Mouse (Mus musculus) G1E (cell line): ENCODE measurements at regions not wholly inside any gene's neighbourhood (a gene's known extent, or its start where the extent isn't known, plus 50 kb on each side); places are given as distances from the start of the nearest gene placed in this dataset.

Source experiments
- ATAC-seq: 2 replicates; pipeline ENCODE4 v1.8.0; 2016; ENCODE audit warnings: mild to moderate bottlenecking; ENCODE audit not compliant: insufficient number of reproducible peaks, poor library complexity, low FRiP score, severe bottlenecking; ENCODE audit errors: extremely low read depth
- DNase-seq: peaks from one replicate; pipeline ENCODE4 v3.0.0; 2012; ENCODE audit warnings: low spot score
- H3K27me3 ChIP-seq: 2 replicates; pipeline ENCODE4 v1.6.1; 2012; ENCODE audit warnings: mild to moderate bottlenecking, low read length, inconsistent platforms; ENCODE audit not compliant: insufficient read depth
- H3K36me3 ChIP-seq: replicated peaks from 2 replicates; pipeline ENCODE3; 2012; ENCODE audit warnings: mild to moderate bottlenecking, inconsistent platforms
- H3K4me1 ChIP-seq: 2 replicates; pipeline ENCODE4 v1.6.1; 2012; ENCODE audit warnings: low read depth, low read length, inconsistent platforms, mixed read lengths; ENCODE audit not compliant: insufficient read depth
- H3K4me3 ChIP-seq: 2 replicates; pipeline ENCODE4 v1.5.1; 2012; ENCODE audit warnings: low read depth, mild to moderate bottlenecking, inconsistent platforms, low read length, moderate library complexity, mixed read lengths
- H3K9me3 ChIP-seq: replicated peaks from 2 replicates; pipeline ENCODE4 v1.6.1; 2012; ENCODE audit warnings: inconsistent platforms
- CTCF ChIP-seq: IDR thresholded peaks from 2 replicates; pipeline ENCODE4 v1.5.1; 2012; ENCODE audit warnings: low read depth, low read length, inconsistent platforms, mixed read lengths
- GATA1 ChIP-seq: IDR thresholded peaks from 2 replicates; pipeline ENCODE4 v1.6.1; 2012; ENCODE audit warnings: borderline replicate concordance, low read length, inconsistent platforms, mixed read lengths
- GATA2 ChIP-seq: IDR thresholded peaks from 2 replicates; pipeline ENCODE4 v1.6.1; 2012; ENCODE audit warnings: low read depth, low read length, inconsistent platforms, borderline replicate concordance
- POLR2AphosphoS5 ChIP-seq: IDR thresholded peaks from 2 replicates; pipeline ENCODE4 v1.6.1; 2012; ENCODE audit warnings: low read depth, low read length, inconsistent platforms; ENCODE audit not compliant: insufficient replicate concordance
- TAL1 ChIP-seq: conservative IDR thresholded peaks from 2 replicates; pipeline ENCODE4 v1.6.1; 2012; ENCODE audit warnings: low read depth, low read length, inconsistent platforms, mixed read lengths

DNA sequence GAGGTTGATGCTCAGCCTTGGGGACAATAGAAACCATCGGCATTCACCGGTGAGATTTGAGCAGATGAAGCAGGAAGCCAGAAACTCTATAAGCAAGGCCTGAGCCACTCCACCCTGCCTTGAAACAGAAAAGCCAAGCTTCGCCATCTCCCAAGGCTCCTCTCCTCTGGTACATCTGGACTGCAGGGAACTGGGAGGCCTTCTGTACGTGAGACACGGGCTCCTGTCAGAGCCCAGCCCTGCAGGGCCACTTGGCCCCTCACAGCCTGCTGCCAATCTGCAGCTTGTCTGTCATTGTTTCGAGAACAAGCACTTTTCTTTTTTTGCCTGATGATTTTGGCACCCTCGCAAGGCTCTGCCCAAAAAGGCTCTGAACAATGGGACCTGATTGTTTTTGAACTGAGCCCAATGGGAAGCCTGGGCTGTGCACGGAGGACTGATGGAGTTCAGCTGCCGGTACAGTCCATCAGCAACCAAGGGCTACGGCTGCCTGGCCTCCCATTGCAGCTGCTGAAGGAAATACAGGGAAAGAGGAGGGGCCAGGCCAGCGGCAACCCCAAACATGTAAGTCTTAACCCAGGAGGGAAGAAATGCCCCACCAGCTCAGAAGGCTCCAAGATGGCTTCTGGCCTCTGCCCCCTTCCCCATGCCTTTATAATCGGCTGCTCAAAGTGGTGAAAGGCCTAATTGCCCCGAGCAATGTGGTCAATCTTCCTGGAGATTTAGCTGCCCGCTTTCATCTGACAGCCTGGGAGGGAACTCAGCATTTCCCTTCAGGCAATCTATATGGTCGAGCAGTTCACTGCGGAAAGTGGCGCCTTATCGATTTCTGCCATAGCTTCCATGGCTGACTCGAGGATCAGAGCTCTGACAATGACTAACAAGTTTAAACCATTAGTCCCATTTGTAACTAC lies 332.2 kb downstream of the Psat1 start:
- DNase-seq: no peak
- peaks cover 6% of the 10 kb centered on the region; the same call in 1 of the 2 replicates for H3K27me3 ChIP-seq
- ATAC-seq: no peak

DNA sequence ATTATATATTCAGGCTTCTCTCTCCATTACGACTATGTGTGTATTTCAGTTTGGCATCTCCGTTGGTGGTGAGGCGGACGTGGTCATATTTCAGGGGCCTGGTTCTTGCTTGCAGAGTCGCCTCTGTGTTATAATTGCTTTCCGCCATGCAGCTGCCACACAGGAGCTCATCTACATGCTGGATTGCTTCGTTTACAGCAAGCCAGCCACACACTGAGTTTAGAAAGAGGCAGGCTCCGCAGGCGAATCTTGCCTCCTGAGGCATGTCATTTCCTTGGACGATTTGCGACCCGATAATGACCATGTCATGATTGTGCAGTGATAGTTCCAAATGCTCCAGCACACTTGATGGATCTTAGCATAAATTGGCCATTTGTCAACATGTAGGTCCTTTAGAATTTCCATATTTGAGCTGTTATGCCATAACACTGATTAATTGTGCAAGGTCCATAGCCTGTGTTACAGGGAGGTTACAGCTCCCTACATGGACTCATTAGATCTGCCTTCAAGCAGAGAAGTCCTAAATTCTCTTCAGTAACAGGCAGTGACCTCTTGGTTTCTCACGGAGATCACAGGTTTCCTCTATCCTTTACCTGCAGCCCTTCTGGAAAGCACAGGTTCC lies 335.9 kb downstream of the Psat1 start:
- Histone ChIP-seq H3K36me3 (no peaks in the 10 kb centered on the region), H3K27me3 (0 out of 2 replicates have a peak, but pooled peaks cover 8% of the 10 kb centered on the region), H3K4me3 (no peak overlapping the region), H3K4me1 (no peaks in the 10 kb centered on the region), H3K9me3 (no peaks in the 10 kb centered on the region)
- TF ChIP-seq GATA2 (no peak), CTCF (no peak), GATA1 (no peak), TAL1 (no peak)
- DNase-seq (no peak), ATAC-seq (no peak)

More for the DNA sequence above, 332.2 kb downstream of the Psat1 start:
- H3K9me3 ChIP-seq: no peaks in the 10 kb centered on the region
- H3K4me3 ChIP-seq: no peak overlapping the region
- no peak for TF ChIP-seq POLR2AphosphoS5
- no peak for TF ChIP-seq GATA2
- no peak for TF ChIP-seq TAL1
- no peak for TF ChIP-seq GATA1
- TF ChIP-seq CTCF: no peak
- H3K4me1 ChIP-seq: no peaks in the 10 kb centered on the region
- H3K36me3 ChIP-seq: no peaks in the 10 kb centered on the region

DNA sequence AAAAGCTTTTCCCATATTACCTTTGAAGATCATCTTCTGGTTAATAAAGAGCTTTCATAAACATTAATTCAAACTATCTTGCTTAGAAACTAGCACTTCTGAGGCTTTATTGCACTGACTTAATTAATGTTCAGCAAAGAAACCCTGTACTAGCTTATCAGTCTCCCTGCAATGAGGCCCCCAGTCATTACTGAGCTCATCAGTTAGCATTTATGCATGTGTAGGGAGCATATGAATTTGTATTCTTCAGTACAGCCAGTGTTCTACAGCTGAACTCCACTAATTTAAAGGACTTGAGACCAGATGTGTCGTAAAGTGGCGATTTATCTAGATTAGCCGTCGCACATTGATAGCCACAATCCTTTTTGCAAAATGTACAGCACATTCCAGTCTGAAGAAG lies 340.7 kb downstream of the Psat1 start:
- Histone ChIP-seq H3K9me3 (no peaks in the 10 kb centered on the region), H3K4me1 (no peaks in the 10 kb centered on the region), H3K4me3 (no peak overlapping the region), H3K27me3 (0 out of 2 replicates have a peak, but pooled peaks cover 3% of the 10 kb centered on the region), H3K36me3 (no peaks in the 10 kb centered on the region)
- no peak for ATAC-seq
- TF ChIP-seq CTCF: no peak
- no peak for TF ChIP-seq GATA2
- TF ChIP-seq GATA1: no peak
- no peak for TF ChIP-seq TAL1
- TF ChIP-seq POLR2AphosphoS5: no peak
- no peak for DNase-seq

DNA sequence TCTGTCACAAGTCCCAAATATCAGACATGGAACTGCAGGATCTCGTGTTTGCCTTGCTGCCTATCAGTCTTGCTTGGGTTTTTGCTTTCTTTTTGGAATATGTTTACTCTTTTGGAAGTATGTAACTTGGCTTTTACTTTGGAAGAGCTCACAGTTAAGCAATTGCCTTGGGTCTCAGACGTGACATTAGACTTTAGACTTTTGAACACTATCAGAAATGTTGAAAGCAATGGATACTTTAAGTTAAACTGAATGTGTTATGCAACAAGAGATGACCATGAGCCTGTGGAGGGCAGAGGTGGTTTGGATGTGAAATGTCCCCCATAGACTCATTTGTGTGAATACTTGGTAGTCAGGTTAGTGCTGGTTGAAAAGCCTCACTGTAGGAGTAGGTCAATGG lies 354.3 kb downstream of the Psat1 start:
- DNase-seq (no peak), ATAC-seq (no peak)
- TF ChIP-seq GATA1: no peak
- no peak for TF ChIP-seq POLR2AphosphoS5
- TF ChIP-seq TAL1: no peak
- no peak for TF ChIP-seq CTCF
- TF ChIP-seq GATA2: no peak
- no peaks in the 10 kb centered on the region for H3K36me3 ChIP-seq
- H3K27me3 ChIP-seq: no peaks in the 10 kb centered on the region
- no peaks in the 10 kb centered on the region for H3K9me3 ChIP-seq
- no peaks in the 10 kb centered on the region for H3K4me1 ChIP-seq
- no peak overlapping the region for H3K4me3 ChIP-seq

DNA sequence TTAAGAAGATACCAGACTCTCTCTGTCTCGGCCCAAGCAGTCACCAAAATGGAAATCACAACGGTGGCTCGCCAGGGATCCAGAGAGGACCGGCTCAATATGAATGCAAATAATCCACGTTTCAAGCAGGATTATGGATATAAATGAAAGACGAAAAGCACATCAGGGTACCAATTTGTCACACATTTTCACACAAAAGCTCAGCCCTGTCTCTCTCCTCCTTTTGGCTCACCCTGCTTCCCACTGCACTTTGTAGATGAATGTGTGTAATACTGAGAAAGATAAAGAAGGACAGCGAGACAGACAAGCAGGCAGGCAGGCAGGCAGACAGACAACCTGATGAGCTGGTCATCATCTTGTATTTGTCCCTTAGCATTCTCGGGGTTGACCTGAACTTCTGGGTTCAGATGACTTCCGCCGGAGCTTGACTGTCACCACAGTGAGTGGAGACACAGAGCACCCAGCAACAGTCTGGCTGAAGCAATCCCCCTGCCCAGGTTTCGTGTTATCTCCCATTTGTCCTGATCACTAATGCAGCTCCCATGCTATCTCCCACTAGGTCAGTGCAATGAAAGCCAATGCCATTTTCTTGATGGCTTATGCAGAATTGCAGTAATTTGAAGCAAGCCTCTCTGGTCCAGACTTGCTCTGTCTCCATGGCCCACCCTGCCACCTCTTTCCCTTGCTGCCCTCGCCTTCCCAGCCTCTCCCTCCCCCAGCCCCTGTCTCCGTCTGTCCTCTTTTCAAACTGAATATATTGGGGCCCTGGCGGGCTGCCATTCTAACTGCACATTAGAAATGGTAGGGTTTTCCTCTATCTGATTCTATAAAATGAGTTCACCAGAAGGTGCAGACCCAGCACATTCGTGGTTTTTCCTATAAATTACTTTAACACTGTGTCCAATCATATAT lies 363.1 kb downstream of the Psat1 start:
- Histone ChIP-seq H3K27me3 (0 out of 2 replicates have a peak, but pooled peaks cover 2% of the 10 kb centered on the region), H3K36me3 (no peaks in the 10 kb centered on the region), H3K4me1 (no peaks in the 10 kb centered on the region), H3K4me3 (no peak overlapping the region), H3K9me3 (no peaks in the 10 kb centered on the region)
- ATAC-seq: no peak
- DNase-seq: no peak
- no peak for TF ChIP-seq TAL1
- TF ChIP-seq POLR2AphosphoS5: no peak
- no peak for TF ChIP-seq GATA2
- TF ChIP-seq CTCF: no peak
- TF ChIP-seq GATA1: no peak
